In genomic region chr17:31809894-31810293, GRCm38 (mm10) we compare ENCODE assay signal across 10 mouse cellular contexts. TPM values are rescaled to one million over a fixed set of nuclear protein-coding genes. Genes with fewer than 3 reads are reported as not detected.
DNase-seq lines count a peak whose midpoint lies in the region; ATAC-seq and TF ChIP-seq lines count a peak whose summit lies in the region.
"Had no signal": no experiment of that assay in that cellular context is flagged by ENCODE, and none has a peak within 500 bp of the region (broad histone marks: within the 10 kb centered on the region; RNA-seq: fewer than 3 reads in every experiment).

No protein-coding gene starts in this region.

- TF ChIP-seq POLR2A in brain, embryonic 14.5 days (IDR thresholded peaks at IDR 0.05; ENCODE audit: borderline replicate concordance, extremely low read depth, insufficient read depth, insufficient read length, poor library complexity, severe bottlenecking) = no peak

- peak; percentile 52; the same call in 1 of the 2 replicates for ATAC-seq in midbrain, embryonic 13.5 days
- no peak for ATAC-seq in midbrain, embryonic 11.5 days (ENCODE audit: low FRiP score)
- ATAC-seq in forebrain, embryonic 16.5 days = peak; percentile 44
- peak; percentile 51; the same call in 1 of the 2 replicates for ATAC-seq in neural tube, embryonic 13.5 days (ENCODE audit: low read depth)
- ATAC-seq: intestine, embryonic 16.5 days had no signal

- H3K4me2 ChIP-seq in midbrain, embryonic 13.5 days (replicated peaks) = peak overlapping the region; percentile 28
- no peak overlapping the region for H3K4me2 ChIP-seq in midbrain, embryonic 11.5 days
- peak overlapping the region; percentile 51 for H3K4me2 ChIP-seq in forebrain, embryonic 16.5 days (ENCODE audit: low read length)
- H3K4me2 ChIP-seq in neural tube, embryonic 13.5 days = peak overlapping the region; percentile 41
- H3K4me2 ChIP-seq: heart, embryonic 13.5 days had no signal

- 0 out of 2 replicates have a peak, but pooled peaks cover 2% of the 10 kb centered on the region for H3K27me3 ChIP-seq in midbrain, embryonic 13.5 days
- no peaks in the 10 kb centered on the region for H3K27me3 ChIP-seq in midbrain, embryonic 11.5 days (ENCODE audit: control insufficient read depth, insufficient read depth, low read length)
- H3K27me3 ChIP-seq in forebrain, embryonic 16.5 days (replicated peaks; ENCODE audit: control insufficient read depth, insufficient read depth, low read length) = no peaks in the 10 kb centered on the region
- H3K27me3 ChIP-seq in neural tube, embryonic 13.5 days = no peaks in the 10 kb centered on the region
- H3K27me3 ChIP-seq: heart, embryonic 13.5 days had no signal

- 0 out of 2 replicates have a peak overlapping the region, but pooled peaks have one; percentile 12 for H3K4me3 ChIP-seq in midbrain, embryonic 13.5 days (replicated peaks)
- H3K4me3 ChIP-seq in midbrain, embryonic 11.5 days (ENCODE audit: low read depth, low read length) = no peak overlapping the region
- peak overlapping the region; percentile 32 for H3K4me3 ChIP-seq in forebrain, embryonic 16.5 days (replicated peaks; ENCODE audit: low read length)
- peak overlapping the region; percentile 17 for H3K4me3 ChIP-seq in neural tube, embryonic 13.5 days
- H3K4me3 ChIP-seq: heart, embryonic 13.5 days had no signal

- H3K36me3 ChIP-seq in midbrain, embryonic 13.5 days = no peaks in the 10 kb centered on the region
- no peaks in the 10 kb centered on the region for H3K36me3 ChIP-seq in midbrain, embryonic 11.5 days (ENCODE audit: control insufficient read depth, insufficient read depth, low read length)
- H3K36me3 ChIP-seq in forebrain, embryonic 16.5 days (ENCODE audit: control insufficient read depth, insufficient read depth) = no peaks in the 10 kb centered on the region
- no peaks in the 10 kb centered on the region for H3K36me3 ChIP-seq in neural tube, embryonic 13.5 days
- H3K36me3 ChIP-seq: heart, embryonic 13.5 days had no signal

- H3K9ac ChIP-seq in midbrain, embryonic 13.5 days (replicated peaks) = 0 out of 2 replicates have a peak overlapping the region, but pooled peaks have one; percentile 10
- no peak overlapping the region for H3K9ac ChIP-seq in midbrain, embryonic 11.5 days (ENCODE audit: low read length)
- H3K9ac ChIP-seq in forebrain, embryonic 16.5 days (replicated peaks; ENCODE audit: low read depth, low read length) = peak overlapping the region; percentile 50
- H3K9ac ChIP-seq in neural tube, embryonic 13.5 days = peak overlapping the region; percentile 43
- H3K9ac ChIP-seq: heart, embryonic 13.5 days had no signal

- no peak for TF ChIP-seq CTCF in brain, embryonic 14.5 days (IDR thresholded peaks at IDR 0.05; ENCODE audit: borderline replicate concordance, extremely low read depth, insufficient read depth, insufficient read length)

- peak overlapping the region; percentile 62 for H3K27ac ChIP-seq in midbrain, embryonic 13.5 days
- H3K27ac ChIP-seq in midbrain, embryonic 11.5 days (ENCODE audit: low read depth, low read length) = no peak overlapping the region
- H3K27ac ChIP-seq in forebrain, embryonic 16.5 days (ENCODE audit: low read length) = peak overlapping the region; percentile 75
- peak overlapping the region; percentile 75 for H3K27ac ChIP-seq in neural tube, embryonic 13.5 days (replicated peaks)
- H3K27ac ChIP-seq: heart, embryonic 13.5 days had no signal

- 46% methylated on average over 19 of the region's 19 CpGs for WGBS in midbrain, embryonic 13.5 days
- WGBS in midbrain, embryonic 11.5 days = 63% methylated on average over 19 of the region's 19 CpGs
- 24% methylated on average over 19 of the region's 19 CpGs for WGBS in forebrain, embryonic 16.5 days
- WGBS in neural tube, embryonic 13.5 days = 32% methylated on average over 19 of the region's 19 CpGs

- no peaks in the 10 kb centered on the region for H3K9me3 ChIP-seq in midbrain, embryonic 13.5 days
- H3K9me3 ChIP-seq in midbrain, embryonic 11.5 days (ENCODE audit: control insufficient read depth, low read length) = no peaks in the 10 kb centered on the region
- no peaks in the 10 kb centered on the region for H3K9me3 ChIP-seq in forebrain, embryonic 16.5 days (ENCODE audit: control insufficient read depth, low read length)
- H3K9me3 ChIP-seq in neural tube, embryonic 13.5 days = no peaks in the 10 kb centered on the region
- H3K9me3 ChIP-seq: heart, embryonic 13.5 days had no signal

- H3K4me1 ChIP-seq in midbrain, embryonic 13.5 days (replicated peaks) = peaks cover 15% of the 10 kb centered on the region
- no peaks in the 10 kb centered on the region for H3K4me1 ChIP-seq in midbrain, embryonic 11.5 days (ENCODE audit: control insufficient read depth, insufficient read depth, low read length)
- peaks cover 25% of the 10 kb centered on the region for H3K4me1 ChIP-seq in forebrain, embryonic 16.5 days (replicated peaks; ENCODE audit: control insufficient read depth, insufficient read depth, low read length)
- H3K4me1 ChIP-seq in neural tube, embryonic 13.5 days (replicated peaks) = peaks cover 32% of the 10 kb centered on the region

- DNase-seq in midbrain, embryonic 11.5 days (ENCODE audit: low spot score, missing footprints) = no peak
- DNase-seq in brain, embryonic 14.5 days (ENCODE audit: low read depth) = peak; percentile 77
- no peak for DNase-seq in kidney, postnatal 4 days
- DNase-seq in adrenal gland, adult 2 months = no peak
- DNase-seq: layer of hippocampus, adult 9-11 months had no signal

RNA-seq across cellular contexts. Expression of gene Sik1, which starts 45.7 kb away (rescaled TPM):
- polyA plus RNA-seq in midbrain, embryonic 13.5 days (2015; fragmentation: Nextera tagmentation; extraction: Ambion mirVana) = 16.9 and 17.6 TPM in 2 replicates
- polyA plus RNA-seq in midbrain, embryonic 11.5 days (2014; fragmentation: Nextera tagmentation; extraction: Ambion mirVana) = 8.9 and 14.0 TPM in 2 replicates
- 21.2 and 29.9 TPM in 2 replicates for polyA plus RNA-seq in brain, embryonic 14.5 days (2012; rRNA removed)
- polyA plus RNA-seq in forebrain, embryonic 16.5 days (2015; fragmentation: Nextera tagmentation; extraction: Ambion mirVana) = 19.9 and 20.1 TPM in 2 replicates
- 17.0 and 20.1 TPM in 2 replicates for polyA plus RNA-seq in neural tube, embryonic 13.5 days (2015; fragmentation: Nextera tagmentation; extraction: Ambion mirVana)
- 10 to 100 TPM; 60.5 to 77.1 TPM for total RNA-seq in adrenal gland, adult 2 months (2021)
- polyA plus RNA-seq in adrenal gland, adult 2 months (2012; rRNA removed) = 23.4 and 48.1 TPM in 2 replicates
